Comparison of ENCODE assay signal across 8 mouse cellular contexts in the genomic region with DNA sequence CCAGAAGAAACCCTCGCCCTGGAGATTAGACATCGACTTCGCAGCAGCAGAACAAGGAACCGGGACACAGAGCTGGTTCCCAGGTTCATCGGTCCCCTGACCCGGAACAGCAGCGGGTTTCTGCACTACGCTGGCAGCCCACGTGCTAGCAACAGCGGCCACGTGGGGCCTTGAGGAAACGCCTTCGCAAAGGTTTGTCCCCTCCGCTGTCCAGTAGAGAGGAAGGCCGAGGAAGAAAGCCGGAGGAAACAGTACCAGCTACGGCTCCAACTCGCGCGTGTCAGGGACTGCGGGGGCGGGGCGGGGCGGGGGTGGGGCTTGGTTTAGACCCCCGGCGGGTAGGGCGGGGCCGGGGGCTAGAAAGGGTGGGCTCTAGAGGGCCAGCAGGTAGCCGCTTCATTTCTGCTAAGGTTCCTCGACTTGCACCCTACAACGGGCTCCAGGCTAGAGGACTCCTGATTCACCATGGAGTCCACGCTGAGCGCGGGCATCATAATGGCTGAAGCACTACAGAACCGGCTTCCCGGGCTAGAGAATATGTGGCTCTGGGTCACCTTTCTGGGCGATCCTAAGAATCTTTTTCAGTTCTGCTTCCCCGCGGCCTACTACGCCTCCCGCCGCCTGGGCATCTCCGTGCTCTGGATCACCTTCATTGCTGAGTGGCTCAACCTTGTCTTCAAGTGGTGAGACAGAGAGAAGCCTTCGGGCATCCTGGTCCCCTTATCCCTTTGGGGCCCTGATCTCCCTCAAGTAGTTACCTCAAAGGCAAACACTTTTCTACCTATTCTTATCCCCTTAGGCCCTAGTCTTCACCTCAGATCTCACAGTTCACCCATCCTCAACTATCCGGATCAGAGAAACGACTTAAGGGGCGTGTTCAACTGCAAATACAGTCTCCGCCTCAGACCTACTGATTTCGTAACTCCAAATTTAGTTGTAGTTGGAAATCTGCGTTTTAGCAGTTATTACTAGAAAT. TPM values are rescaled to one million over a fixed set of nuclear protein-coding genes. Genes with fewer than 3 reads are reported as not detected.
DNase-seq lines count a peak whose midpoint lies in the region; ATAC-seq lines count a peak whose summit lies in the region.

A gene (plus strand): TSS at position 160 of the 976 bp plus-strand sequence.

- peaks cover 15% of the 10 kb centered on the region for H3K4me1 ChIP-seq in intestine, embryonic 15.5 days (replicated peaks)

- peak within 1 kb of the TSS; percentile 84 for H3K4me2 ChIP-seq in intestine, embryonic 15.5 days (replicated peaks)

- peak within 1 kb of the TSS; percentile 51 for H3K27ac ChIP-seq in intestine, embryonic 15.5 days

- DNase-seq in adrenal gland, adult 8-10 months: peak; percentile 92
- DNase-seq in embryo, embryonic 11.5 days (ENCODE audit: low read depth, low spot score): peak; percentile 74
- peak; percentile 84 to 85 for DNase-seq in gastrocnemius, postnatal 36 days
- peak; percentile 92 for DNase-seq in left cerebral cortex, postnatal 14 days (ENCODE audit: low spot score in 2 of 2)
- peak; percentile 91 for DNase-seq in right cerebral cortex, postnatal 14 days
- peak; percentile 85 for DNase-seq in urinary bladder, postnatal 25 days (ENCODE audit: low spot score)

- H3K36me3 ChIP-seq in intestine, embryonic 15.5 days: peaks cover 4% of the 10 kb centered on the region; the same call in 1 of the 2 replicates

- ATAC-seq in intestine, embryonic 15.5 days: peak; percentile 83
- peak; percentile 70 for ATAC-seq in megakaryocyte-erythroid progenitor cell, adult 5-6 weeks (replicated peaks; ENCODE audit: low FRiP score, low TSS enrichment, poor library complexity, severe bottlenecking)

- H3K27me3 ChIP-seq in intestine, embryonic 15.5 days (replicated peaks): no peaks in the 10 kb centered on the region

- 1% methylated on average over 50 of the region's 50 CpGs for WGBS in intestine, embryonic 15.5 days

- H3K4me3 ChIP-seq in intestine, embryonic 15.5 days (replicated peaks): peak within 1 kb of the TSS; percentile 58

- peak within 1 kb of the TSS; percentile 61 for H3K9ac ChIP-seq in intestine, embryonic 15.5 days

- intact Hi-C loops in gastrocnemius, postnatal 36 days (cut with DNase I): loop anchor here (2.0 kb wide), 1 partner anchor 59 kb away; a partner anchor contains a TSS
- intact Hi-C loops in left cerebral cortex, postnatal 14 days (cut with DNase I): loop anchor here (5.0 kb wide), 1 partner anchor 38 kb away; no protein-coding TSS in a partner anchor

- no peaks in the 10 kb centered on the region for H3K9me3 ChIP-seq in intestine, embryonic 15.5 days

RNA-seq across cellular contexts. Expression of the gene that starts here (rescaled TPM):
- total RNA-seq in adrenal gland, adult 8-10 months (2022): 100 to 1,000 TPM; 143 to 173 (median 158) TPM
- 10 to 100 TPM; 45.6 TPM for total RNA-seq in gastrocnemius, postnatal 36 days (2021)
- 31.1 and 33.9 TPM in 2 replicates for polyA plus RNA-seq in intestine, embryonic 15.5 days (2015; fragmentation: Nextera tagmentation; extraction: Ambion mirVana)
- total RNA-seq in left cerebral cortex, postnatal 14 days (2021): 10 to 100 TPM; 45.5 to 49.1 TPM
- 71.5 and 93.3 TPM in 2 replicates for total RNA-seq in megakaryocyte-erythroid progenitor cell, adult 5-6 weeks (2014; fragmentation: Nextera tagmentation)
- 39.9 and 59.4 TPM in 2 replicates for total RNA-seq in megakaryocyte-erythroid progenitor cell, adult 5-6 weeks (2017)

Comparison
In these comparisons a context has a peak if more than half of its experiments do, and no peak if none do; other contexts are left out.
1. Peak in every context shown above with its lines: DNase-seq, ATAC-seq, H3K4me3 ChIP-seq and H3K27ac ChIP-seq.